Mouse (Mus musculus) frontal cortex, postnatal 36 days (tissue): ENCODE measurements at regions not wholly inside any gene's neighbourhood (a gene's known extent, or its start where the extent isn't known, plus 50 kb on each side); places are given as distances from the start of the nearest gene placed in this dataset.
A peak's percentile ranks its signal among the peaks of the same experiment; 100 is the strongest.

Source experiments
- DNase-seq, 2 experiments: peaks; one replicate each; pipeline ENCODE4 v3.0.0; 2022; ENCODE audit warnings: low spot score in 2 of 2

GRCm38 (mm10) chr13:29023486-29023885, 70.0 kb upstream of the Sox4 start:
- peak in 1 of 2 experiments; percentile 40 for DNase-seq

DNA sequence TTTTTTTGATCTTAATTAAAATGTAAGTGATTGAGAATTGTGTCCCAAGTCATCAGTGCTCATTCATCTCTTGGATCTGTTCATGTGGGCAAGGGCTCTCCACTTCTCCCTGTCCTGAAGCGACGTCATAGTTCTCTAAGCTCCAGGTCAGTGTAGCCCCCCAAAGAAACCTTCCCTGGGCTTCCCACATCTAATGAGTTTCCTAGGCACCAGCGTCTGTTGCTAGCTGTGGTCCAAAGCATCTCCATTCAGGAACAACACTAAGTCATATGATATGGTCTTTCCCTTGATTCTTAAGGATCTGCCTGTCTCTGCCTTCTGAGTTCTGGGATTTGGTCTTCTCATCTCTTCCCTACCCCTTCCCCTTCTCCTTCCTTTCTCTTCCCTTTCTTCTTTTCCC, 66.3 kb upstream of the Sox4 start:
- no peak for DNase-seq

- DNase-seq: peak; percentile 54 to 74
These were observed 62.7 kb upstream of the Sox4 start for GRCm38 (mm10) chr13:29016145-29016651.

GRCm38 (mm10) chr13:29015605-29015994, 62.1 kb upstream of the Sox4 start:
- DNase-seq: peak; percentile 36 to 48

- DNase-seq: peak; percentile 19 to 33
These were observed 61.5 kb upstream of the Sox4 start for GRCm38 (mm10) chr13:29014827-29015604.

GRCm38 (mm10) chr13:29014066-29014826, 60.7 kb upstream of the Sox4 start:
- peak; percentile 38 to 58 for DNase-seq

- no peak for DNase-seq
These were observed 53.0 kb upstream of the Sox4 start for GRCm38 (mm10) chr13:29006467-29006866.
